Mouse (Mus musculus): ENCODE data around the gene Ap3d1. TPM values are rescaled to one million over a fixed set of nuclear protein-coding genes. Genes with fewer than 3 reads are reported as not detected.

Gene Ap3d1
- polyA plus RNA-seq, 1 experiment from 2014 or later = 69.6 TPM

DNA sequence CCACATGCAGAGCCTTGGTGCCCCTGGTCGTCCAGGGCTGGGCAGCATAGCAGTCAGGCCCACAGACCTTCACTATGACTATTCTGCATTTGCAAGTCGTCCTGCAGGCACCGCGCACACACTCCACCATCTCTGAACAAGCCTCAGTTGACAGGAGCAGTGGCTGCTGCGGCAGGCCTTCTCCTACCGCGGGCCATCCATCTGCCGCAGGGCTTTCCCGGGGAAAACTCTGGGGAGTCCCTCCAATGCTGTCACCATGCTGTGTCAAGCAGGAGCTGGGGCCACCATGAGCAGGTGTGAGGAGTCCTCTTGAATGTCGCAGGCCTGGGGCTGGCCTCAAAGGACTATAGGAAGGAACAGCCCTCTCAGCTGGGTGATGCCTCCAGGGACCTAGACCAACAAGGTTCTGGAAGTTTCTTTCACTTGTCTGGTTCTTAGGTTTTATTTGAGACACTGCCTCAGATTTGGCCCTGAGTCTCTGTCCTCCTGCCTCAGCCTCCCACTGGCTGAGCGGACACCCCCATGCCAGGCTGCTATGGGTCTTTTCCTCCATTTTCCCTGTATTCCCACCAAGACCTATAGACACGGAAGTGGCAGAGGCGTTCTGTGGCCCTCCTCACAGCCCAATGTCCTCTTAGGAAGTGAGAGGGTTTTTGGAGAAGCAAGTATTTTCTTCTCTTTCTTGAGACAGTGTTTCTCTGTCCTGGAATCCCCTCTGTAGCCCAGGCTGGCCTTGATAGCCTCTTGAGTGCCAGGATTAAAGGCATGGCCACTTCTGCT lies 47.7 kb downstream of the Ap3d1 start:
- no peaks in the 10 kb centered on the region for H3K9me3 ChIP-seq (ENCODE audit: low read depth, low read length)
- DNase-seq (no peak), ATAC-seq (ENCODE audit: insufficient read depth) (no peak)
- H3K9ac ChIP-seq = no peak overlapping the region
- WGBS = 84% methylated on average over 13 of the region's 13 CpGs
- TF ChIP-seq CTCF (IDR thresholded peaks at IDR 0.05; ENCODE audit: low read depth) = no peak
- no peak overlapping the region for H3K4me3 ChIP-seq (ENCODE audit: low read depth, low read length)
- H3K36me3 ChIP-seq (ENCODE audit: insufficient read depth) = peaks cover 37% of the 10 kb centered on the region
- peaks cover 10% of the 10 kb centered on the region for H3K4me1 ChIP-seq (ENCODE audit: insufficient read depth)
- H3K4me2 ChIP-seq = no peak overlapping the region
- H3K27ac ChIP-seq (ENCODE audit: low read depth) = no peak overlapping the region
- H3K27me3 ChIP-seq (ENCODE audit: insufficient read depth, low read length) = no peaks in the 10 kb centered on the region

DNA sequence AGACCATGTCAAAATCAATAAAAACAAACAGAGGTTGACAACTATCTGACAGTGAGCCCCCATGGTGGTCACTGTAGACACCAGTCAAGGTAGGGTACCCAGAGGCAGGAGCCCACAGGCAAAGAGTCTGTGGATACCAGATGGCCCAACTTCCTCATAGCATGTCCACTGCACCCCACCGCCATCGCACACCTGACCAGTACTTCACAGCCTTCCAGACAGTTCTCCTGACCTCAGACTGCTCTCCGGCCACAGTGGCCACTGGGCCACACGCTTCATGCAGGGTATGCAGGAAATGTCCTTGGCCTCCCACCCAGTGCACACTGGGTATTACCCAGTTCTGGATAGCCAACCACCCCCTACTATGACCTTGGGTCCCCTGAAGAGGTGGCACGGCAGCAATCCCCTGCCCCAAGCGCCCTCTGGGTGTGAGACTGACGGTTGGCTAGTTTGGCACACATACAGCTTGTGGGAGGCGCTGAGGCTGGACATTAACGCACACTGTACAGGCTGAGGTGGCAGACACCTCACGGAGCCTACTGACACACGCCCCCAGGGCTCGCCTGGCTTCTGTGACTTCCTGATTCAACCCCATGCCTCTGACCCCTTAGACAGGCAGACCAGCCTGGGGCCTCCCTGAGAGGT lies 48.5 kb downstream of the Ap3d1 start:
- H3K4me1 ChIP-seq (ENCODE audit: insufficient read depth) = peaks cover 10% of the 10 kb centered on the region
- H3K4me3 ChIP-seq (ENCODE audit: low read depth, low read length) = no peak overlapping the region
- WGBS = 81% methylated on average over 12 of the region's 12 CpGs
- ATAC-seq (ENCODE audit: insufficient read depth) (no peak), DNase-seq (no peak)
- H3K4me2 ChIP-seq = no peak overlapping the region
- no peak overlapping the region for H3K9ac ChIP-seq
- H3K27me3 ChIP-seq (ENCODE audit: insufficient read depth, low read length) = no peaks in the 10 kb centered on the region
- no peak overlapping the region for H3K27ac ChIP-seq (ENCODE audit: low read depth)
- H3K9me3 ChIP-seq (ENCODE audit: low read depth, low read length) = no peaks in the 10 kb centered on the region
- peaks cover 40% of the 10 kb centered on the region for H3K36me3 ChIP-seq (ENCODE audit: insufficient read depth)
- no peak for TF ChIP-seq CTCF (IDR thresholded peaks at IDR 0.05; ENCODE audit: low read depth)

DNA sequence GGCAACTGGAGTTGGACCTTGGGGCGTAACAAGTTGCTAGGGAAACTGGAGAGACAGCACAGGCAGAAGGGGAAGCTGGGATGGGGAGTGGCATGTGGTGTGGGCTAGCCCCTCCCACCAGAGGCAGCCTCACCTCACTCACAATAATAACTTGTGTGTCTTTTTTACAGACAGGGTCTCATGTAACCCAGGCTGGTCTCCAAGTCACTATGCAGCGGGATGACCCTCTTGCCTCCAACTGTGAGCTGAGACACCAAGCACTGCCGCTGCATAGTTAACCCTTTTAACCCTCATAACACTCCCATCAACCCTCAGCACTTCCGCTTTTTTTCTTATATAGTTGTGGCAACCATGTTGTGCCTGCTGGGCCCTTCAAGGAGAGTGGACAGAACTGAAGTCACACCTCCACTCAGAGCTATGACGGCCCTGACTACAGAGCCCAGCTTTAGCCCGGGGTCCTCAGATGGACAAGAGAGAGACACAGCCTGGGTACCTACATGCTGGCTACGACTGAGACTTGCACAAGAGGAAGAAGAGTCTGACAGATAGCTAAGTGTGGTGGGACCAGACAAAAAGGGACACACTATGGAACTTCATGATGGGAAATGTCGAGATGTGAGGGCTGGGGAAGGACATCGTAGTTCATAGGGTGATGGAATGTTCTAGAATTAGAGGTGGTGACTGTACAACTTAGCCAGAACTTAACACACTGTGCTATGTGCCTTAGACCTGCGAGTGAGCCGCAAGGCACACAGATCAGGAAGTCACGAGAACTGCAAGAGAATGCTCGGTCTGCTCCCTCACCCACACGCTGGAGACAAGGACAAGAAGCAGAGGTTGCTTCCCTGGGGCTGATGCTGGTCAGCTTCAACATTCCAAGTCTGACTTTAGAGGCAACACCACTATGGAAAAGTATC lies 49.6 kb downstream of the Ap3d1 start:
- H3K27me3 ChIP-seq (ENCODE audit: insufficient read depth, low read length) = no peaks in the 10 kb centered on the region
- TF ChIP-seq CTCF (IDR thresholded peaks at IDR 0.05; ENCODE audit: low read depth) = no peak
- H3K4me3 ChIP-seq (ENCODE audit: low read depth, low read length) = no peak overlapping the region
- DNase-seq (no peak), ATAC-seq (ENCODE audit: insufficient read depth) (no peak)
- no peaks in the 10 kb centered on the region for H3K9me3 ChIP-seq (ENCODE audit: low read depth, low read length)
- no peak overlapping the region for H3K4me2 ChIP-seq
- H3K36me3 ChIP-seq (ENCODE audit: insufficient read depth) = peaks cover 43% of the 10 kb centered on the region
- 72% methylated on average over 14 of the region's 14 CpGs for WGBS
- H3K9ac ChIP-seq = no peak overlapping the region
- H3K4me1 ChIP-seq (ENCODE audit: insufficient read depth) = peaks cover 10% of the 10 kb centered on the region
- no peak overlapping the region for H3K27ac ChIP-seq (ENCODE audit: low read depth)

DNA sequence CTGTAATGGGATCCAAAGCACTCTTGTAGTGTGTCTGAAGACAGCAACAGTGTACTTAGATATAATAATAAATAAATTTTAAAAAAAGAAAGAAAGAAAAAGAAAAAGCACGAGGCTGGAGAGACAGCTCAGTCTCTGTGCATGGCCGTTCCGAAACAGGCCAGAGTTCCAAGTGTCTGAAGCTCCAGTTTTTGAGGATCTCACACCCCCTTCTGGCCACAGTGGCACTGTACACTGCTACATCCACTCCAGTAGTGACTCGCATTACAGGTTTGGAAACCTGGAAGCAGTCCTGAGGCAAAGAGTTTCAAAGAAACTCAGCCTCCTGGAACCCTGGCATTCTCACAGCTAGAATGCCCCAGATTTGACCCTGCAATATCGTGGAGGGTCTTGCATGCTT lies 54.2 kb downstream of the Ap3d1 start:
- peak; percentile 83 for TF ChIP-seq CTCF (IDR thresholded peaks at IDR 0.05; ENCODE audit: low read depth)
- no peaks in the 10 kb centered on the region for H3K27me3 ChIP-seq (ENCODE audit: insufficient read depth, low read length)
- peak; percentile 89 for DNase-seq
- ATAC-seq (ENCODE audit: insufficient read depth) = peak; percentile 79; the same call in 1 of the 2 replicates
- H3K9me3 ChIP-seq (ENCODE audit: low read depth, low read length) = no peaks in the 10 kb centered on the region
- H3K4me3 ChIP-seq (ENCODE audit: low read depth, low read length) = no peak overlapping the region
- H3K9ac ChIP-seq = no peak overlapping the region
- peaks cover 60% of the 10 kb centered on the region for H3K36me3 ChIP-seq (ENCODE audit: insufficient read depth)
- no peaks in the 10 kb centered on the region for H3K4me1 ChIP-seq (ENCODE audit: insufficient read depth)
- 35% methylated on average over 5 of the region's 5 CpGs for WGBS
- no peak overlapping the region for H3K27ac ChIP-seq (ENCODE audit: low read depth)
- H3K4me2 ChIP-seq = no peak overlapping the region

DNA sequence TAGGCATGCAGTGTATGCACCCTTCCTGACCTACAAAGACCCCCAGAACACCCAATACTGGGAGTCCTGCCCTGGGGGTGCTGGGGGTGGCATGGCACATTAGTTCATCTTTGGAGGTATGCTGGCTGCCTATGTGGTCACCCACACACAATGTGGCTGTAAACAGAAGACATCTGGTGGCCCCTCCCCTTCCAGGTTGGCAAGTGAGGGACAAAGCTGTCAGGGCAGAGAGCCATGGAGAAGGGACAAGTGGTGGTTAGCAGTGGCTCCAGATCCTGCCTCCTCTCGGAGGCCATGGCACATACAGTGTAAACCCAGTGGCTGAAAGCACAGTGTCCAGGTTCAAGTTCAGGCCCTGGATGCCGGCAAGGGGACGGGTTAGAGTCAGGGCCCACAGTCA lies 55.4 kb downstream of the Ap3d1 start:
- Histone ChIP-seq H3K9me3 (ENCODE audit: low read depth, low read length) (no peaks in the 10 kb centered on the region), H3K4me1 (ENCODE audit: insufficient read depth) (no peaks in the 10 kb centered on the region), H3K4me2 (no peak overlapping the region), H3K4me3 (ENCODE audit: low read depth, low read length) (no peak overlapping the region), H3K9ac (no peak overlapping the region), H3K27me3 (ENCODE audit: insufficient read depth, low read length) (no peaks in the 10 kb centered on the region), H3K36me3 (ENCODE audit: insufficient read depth) (peaks cover 60% of the 10 kb centered on the region), H3K27ac (ENCODE audit: low read depth) (no peak overlapping the region)
- ATAC-seq (ENCODE audit: insufficient read depth) (no peak), DNase-seq (no peak)
- no peak for TF ChIP-seq CTCF (IDR thresholded peaks at IDR 0.05; ENCODE audit: low read depth)
- 82% methylated on average over 3 of the region's 3 CpGs for whole genome bisulfite sequencing

DNA sequence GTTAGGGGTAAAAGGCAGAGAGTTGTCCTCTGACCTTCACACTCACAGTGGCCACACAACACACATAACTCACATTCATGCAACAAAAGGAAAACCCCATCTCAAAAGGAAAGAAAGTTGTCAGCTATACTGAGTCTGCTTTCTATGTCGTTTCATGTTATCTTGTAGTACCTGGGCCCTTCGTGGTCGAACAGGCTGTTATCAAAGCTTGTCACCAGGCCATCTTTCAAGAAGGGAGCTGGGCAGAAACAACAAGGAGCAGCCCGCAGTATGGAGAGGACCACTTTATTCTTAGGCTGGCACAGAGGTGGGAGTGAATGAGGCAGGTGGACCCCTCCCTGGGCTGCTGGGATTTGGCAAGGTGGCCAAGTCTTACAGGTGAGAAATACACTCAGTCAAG lies 57.1 kb downstream of the Ap3d1 start:
- TF ChIP-seq CTCF (IDR thresholded peaks at IDR 0.05; ENCODE audit: low read depth) = no peak
- Histone ChIP-seq H3K9me3 (ENCODE audit: low read depth, low read length) (no peaks in the 10 kb centered on the region), H3K27ac (ENCODE audit: low read depth) (no peak overlapping the region; the same call in 1 of the 2 replicates), H3K36me3 (ENCODE audit: insufficient read depth) (peaks cover 48% of the 10 kb centered on the region), H3K9ac (no peak overlapping the region), H3K4me3 (ENCODE audit: low read depth, low read length) (no peak overlapping the region), H3K4me1 (ENCODE audit: insufficient read depth) (no peaks in the 10 kb centered on the region), H3K27me3 (ENCODE audit: insufficient read depth, low read length) (no peaks in the 10 kb centered on the region), H3K4me2 (no peak overlapping the region)
- WGBS = 66% methylated on average over 4 of the region's 4 CpGs
- ATAC-seq (ENCODE audit: insufficient read depth) (no peak), DNase-seq (no peak)

Measured in lung, embryonic 14.5 days (tissue).